Mouse (Mus musculus) heart, postnatal 4 days (tissue): Measurements from ENCODE around the gene Mansc1. TPM values are rescaled to one million over a fixed set of nuclear protein-coding genes. Genes with fewer than 3 reads are reported as not detected.

Source experiments
- DNase-seq: peaks from one replicate; pipeline ENCODE4 v3.0.0; 2021
- total RNA-seq, 2 experiments: library from RNA; stranded (reverse); gene quantifications; 2 replicates each; pipeline ENCODE4 v1.2.3; 2021

Mansc1 gene
- total RNA-seq, 2 experiments from 2014 or later: 8.4 to 9.7 TPM

DNA sequence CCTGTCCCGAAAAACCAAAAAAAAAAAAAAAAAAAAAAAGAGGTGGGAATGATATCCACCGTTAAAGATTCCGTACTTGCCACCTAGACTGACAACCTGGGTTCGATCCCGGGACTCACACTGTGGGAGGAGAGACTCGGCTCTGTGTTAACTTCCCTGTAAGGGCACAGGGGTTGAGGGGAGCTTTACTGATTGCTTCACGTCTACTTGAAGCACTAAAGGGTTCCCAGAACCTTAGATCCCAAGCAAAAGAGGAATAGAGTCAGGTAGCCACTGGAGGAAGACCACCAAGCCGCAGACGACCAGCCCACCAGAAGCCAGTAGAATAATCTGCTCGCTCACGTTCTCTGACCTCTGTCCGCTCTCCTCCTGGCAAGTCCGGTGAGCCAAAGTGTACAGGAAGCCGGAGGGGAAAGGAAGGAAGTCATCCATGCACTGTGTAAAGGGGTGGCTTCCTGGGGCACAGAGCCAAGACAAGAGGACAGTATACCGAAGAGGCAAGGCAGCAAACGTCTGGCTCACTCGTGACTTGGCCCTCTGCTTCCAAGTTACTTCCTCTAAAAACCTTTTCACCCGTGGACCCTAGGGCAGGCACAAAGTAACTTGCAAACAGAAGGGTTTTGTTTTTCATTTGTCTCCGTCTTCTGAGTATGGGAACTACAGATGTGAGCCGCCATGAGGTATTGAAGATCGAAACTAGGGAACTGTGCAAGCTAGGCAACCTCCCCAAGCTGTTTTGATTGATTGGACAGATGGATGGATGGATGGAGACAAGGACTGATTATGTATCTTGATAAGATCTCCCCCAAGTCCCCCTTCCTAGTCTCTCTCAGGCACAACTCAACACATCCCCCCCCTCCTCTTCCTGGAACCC, 37.5 kb downstream of the Mansc1 start:
- DNase-seq: peak; percentile 65

DNA sequence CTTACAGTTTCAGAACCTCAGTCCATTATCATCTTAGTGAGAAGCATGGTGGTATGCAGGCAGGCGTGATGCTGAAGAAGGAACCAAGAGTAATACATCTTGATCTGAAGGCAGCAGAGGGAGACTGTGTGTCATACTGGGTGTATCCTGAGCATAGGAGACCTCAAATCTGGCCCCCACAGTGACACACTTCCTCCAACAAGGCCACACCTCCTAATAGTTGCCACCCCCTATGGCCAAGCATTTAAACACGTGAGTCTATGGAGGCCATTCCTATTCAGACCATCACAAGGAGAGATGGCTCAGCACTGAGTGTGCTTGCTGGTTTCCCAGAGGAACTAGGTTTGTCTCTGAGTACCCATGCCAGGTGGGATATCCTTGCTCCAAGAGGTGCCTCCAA, 40.7 kb downstream of the Mansc1 start:
- no peak for DNase-seq

GRCm38 (mm10) chr6:134586241-134586640, 46.0 kb downstream of the Mansc1 start:
- no peak for DNase-seq

- no peak for DNase-seq
Observed at GRCm38 (mm10) chr6:134584616-134585015, 47.7 kb downstream of the Mansc1 start.

DNA sequence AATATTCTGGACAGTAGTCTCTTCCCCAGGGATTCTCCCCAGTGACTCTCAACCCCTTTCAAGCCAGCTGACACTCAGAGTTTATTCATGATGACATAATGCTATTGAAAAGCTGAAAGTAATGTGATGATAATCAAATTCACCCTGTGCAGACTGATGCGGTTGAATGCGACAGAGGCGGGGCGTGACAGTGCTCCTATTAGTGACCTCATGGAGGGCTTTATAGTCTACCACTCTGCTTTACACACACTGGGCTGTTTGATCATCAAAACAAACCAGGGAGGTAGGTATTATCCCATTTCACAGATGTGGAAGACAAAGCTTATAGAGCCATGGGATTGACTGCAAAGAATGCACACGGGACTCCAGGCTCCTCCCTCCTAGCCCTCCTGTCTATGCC, 50.2 kb downstream of the Mansc1 start:
- no peak for DNase-seq

DNA sequence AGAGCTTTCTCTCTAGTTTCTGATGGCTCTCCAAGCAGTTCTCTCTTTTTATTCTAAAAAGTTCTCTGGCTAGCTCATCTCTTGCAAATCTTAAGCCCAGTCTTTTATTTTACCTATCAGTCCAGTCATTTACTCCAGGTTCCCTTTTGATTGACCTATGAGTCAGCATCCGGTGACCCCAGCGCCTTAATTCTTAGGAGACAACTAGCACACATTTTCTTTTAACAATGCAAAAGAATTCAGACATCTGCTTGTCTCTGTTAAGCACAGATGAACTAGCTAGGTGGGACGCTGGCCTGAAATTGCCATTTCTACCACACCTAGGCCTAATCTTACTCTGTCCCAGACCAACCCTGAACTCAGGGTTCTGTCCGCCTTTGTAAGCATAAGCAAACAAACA, 52.8 kb downstream of the Mansc1 start:
- DNase-seq: no peak

- no peak for DNase-seq
Observed at GRCm38 (mm10) chr6:134578039-134578438, 54.2 kb downstream of the Mansc1 start.

GRCm38 (mm10) chr6:134575288-134575741, 57.0 kb downstream of the Mansc1 start:
- no peak for DNase-seq

- DNase-seq: no peak
Observed at GRCm38 (mm10) chr6:134567986-134568556, 64.2 kb downstream of the Mansc1 start.

- DNase-seq: peak; percentile 90
Observed at GRCm38 (mm10) chr6:134566818-134567485, 65.3 kb downstream of the Mansc1 start, which contains the start of gene Lrp6. TSS of gene Lrp6 (minus strand) at chr6:134566965.

DNA sequence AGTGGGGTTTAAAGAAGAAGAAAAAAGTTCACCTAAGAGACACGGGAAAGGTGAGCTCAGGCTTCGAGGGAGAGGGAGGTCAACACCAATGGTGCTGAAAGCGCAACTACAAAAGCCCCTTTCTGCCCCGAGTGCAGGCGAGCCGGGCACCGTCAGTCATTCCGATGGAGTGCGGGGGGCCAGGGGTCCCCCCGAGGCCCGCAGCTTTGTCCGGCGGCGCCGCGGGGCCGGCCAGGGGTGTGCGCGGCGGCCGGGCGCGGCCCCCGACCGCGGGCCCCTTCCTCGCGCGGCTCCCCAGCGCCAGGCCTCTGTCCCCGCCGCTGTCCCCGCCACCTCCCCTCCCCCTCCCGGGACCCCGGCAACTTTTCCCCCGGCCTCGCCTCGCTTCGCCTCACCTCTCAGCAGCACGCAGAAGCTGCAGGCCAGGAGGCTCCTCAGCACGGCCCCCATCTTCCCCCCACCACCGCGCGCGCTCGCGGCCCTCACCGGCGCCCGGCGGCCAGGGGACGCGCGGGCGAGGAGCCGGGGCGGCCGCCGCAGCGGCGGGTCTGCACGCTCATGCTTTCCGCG, 66.0 kb downstream of the Mansc1 start:
- peak; percentile 15 for DNase-seq

- DNase-seq: peak; percentile 20
Observed at GRCm38 (mm10) chr6:134565606-134566247, 66.6 kb downstream of the Mansc1 start.

GRCm38 (mm10) chr6:134564539-134564938, 67.7 kb downstream of the Mansc1 start:
- DNase-seq: no peak

DNA sequence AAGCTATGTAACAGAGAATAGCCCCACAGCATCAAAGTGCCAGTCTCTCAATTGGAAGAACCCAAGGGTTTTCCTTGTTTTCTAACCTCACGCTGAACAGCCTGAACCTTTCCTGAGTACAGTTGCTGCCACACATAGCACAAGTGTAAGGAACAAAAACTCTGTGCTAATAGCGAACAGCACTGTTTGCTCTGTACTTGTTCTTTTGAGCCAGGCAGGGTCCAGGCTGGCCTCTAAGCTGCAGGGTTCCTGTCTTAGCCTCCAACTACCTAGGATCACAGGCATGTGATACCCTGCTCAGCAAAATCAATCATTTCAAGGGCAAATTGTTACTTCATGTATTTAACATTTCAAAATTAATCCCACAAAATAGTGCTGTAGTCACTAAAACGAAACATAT, 72.7 kb downstream of the Mansc1 start:
- no peak for DNase-seq

Other genes with a start within 250 kb of the Mansc1 start
- not detected for gene Bcl2l14, start 236.2 kb downstream of the Mansc1 start, total RNA-seq
- gene Lrp6, start 65.5 kb downstream of the Mansc1 start, total RNA-seq: 10 to 100 TPM; 48.6 to 50.9 TPM
- gene Borcs5, start 7.0 kb upstream of the Mansc1 start, total RNA-seq: 10 to 100 TPM; 10.8 to 11.0 TPM
- 10 to 100 TPM; 32.4 to 34.9 TPM for gene Dusp16, start 160.1 kb upstream of the Mansc1 start, total RNA-seq
- 1 to 10 TPM; 2.4 to 2.8 TPM for gene Crebl2, start 197.7 kb upstream of the Mansc1 start, total RNA-seq